Mouse (Mus musculus) kidney, postnatal 36 days (tissue): Measurements from ENCODE around the gene Nxpe5.

Experiments used
- DNase-seq, 2 experiments: peaks; one replicate each; pipeline ENCODE4 v3.0.0; 2021 to 2022; ENCODE audit warnings: mixed read lengths in 2 of 2

The Nxpe5 gene

GRCm38 (mm10) chr5:138279585-138280424 lies 54.1 kb downstream of the Nxpe5 start, which contains the start of the genes Gm43720, Gpc2 and Stag3:
Gm43720 (minus strand) TSS chr5:138279958.
Gpc2 (minus strand) TSS chr5:138280005.
Stag3 (plus strand) TSS chr5:138280240.
- peak; percentile 75 to 86 for DNase-seq

GRCm38 (mm10) chr5:138280425-138280768 lies 54.7 kb downstream of the Nxpe5 start:
- no peak for DNase-seq

DNA sequence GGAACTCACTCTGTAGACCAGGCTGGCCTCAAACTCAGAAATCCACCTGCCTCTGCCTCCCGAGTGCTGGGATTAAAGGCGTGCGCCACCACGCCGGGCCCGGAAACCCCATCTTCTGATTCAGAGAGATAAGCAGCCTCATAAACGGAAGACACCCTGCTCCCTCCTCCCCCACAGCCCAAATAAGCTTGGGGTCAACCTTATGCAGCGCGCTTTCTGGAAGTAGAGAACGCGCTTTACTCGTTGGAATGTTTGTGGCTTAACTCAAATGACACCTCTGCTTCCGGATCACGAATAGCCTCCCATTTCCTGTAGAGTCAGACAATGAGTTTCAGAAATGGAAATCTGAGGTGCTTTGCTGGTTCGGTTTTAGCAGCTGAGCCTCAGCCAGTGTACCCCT lies 55.1 kb downstream of the Nxpe5 start:
- DNase-seq: no peak

- no peak for DNase-seq
These were observed 56.1 kb downstream of the Nxpe5 start for GRCm38 (mm10) chr5:138281798-138282197.

DNA sequence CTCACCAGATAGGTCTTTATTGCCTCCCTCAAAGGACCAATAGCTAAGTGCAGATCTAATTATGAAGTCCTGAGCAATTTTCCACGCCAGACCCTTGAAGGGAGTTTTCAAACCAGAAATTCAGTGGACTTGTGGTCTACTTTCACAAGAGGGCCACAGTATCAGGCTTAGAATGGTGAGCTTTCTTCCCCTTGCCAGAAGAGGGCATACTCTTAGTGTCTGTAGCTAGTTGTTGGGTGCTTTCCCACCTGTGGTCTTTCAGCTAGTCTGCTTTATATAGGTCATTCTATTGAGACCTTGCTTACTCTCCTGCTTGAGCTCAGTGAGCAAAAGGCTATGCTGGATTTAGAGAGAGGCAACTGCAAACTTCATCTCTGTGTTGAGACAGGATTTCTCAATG lies 57.8 kb downstream of the Nxpe5 start:
- DNase-seq: no peak

- no peak for DNase-seq
These were observed 62.2 kb downstream of the Nxpe5 start for GRCm38 (mm10) chr5:138287861-138288260.

GRCm38 (mm10) chr5:138291638-138292037 lies 65.9 kb downstream of the Nxpe5 start:
- no peak for DNase-seq

DNA sequence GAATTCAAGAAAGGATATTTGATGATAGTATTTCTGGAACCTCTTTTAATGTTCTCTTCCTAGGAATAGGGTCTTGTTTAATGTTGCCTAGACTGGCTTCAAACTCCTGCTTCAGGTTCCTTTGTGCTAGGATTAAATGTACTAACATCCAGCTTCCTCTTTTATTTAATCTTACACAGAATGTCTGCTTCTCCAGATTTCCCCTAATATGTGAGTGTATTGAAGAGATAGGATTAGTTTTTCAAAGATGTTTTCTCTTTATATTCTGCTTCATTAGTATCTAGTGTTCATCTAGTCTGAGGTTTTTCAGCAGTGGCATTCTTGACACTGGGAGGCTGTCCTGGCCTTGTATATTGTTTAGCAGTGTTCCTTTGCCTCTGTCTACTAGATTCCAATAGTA lies 68.5 kb downstream of the Nxpe5 start:
- DNase-seq: no peak

DNA sequence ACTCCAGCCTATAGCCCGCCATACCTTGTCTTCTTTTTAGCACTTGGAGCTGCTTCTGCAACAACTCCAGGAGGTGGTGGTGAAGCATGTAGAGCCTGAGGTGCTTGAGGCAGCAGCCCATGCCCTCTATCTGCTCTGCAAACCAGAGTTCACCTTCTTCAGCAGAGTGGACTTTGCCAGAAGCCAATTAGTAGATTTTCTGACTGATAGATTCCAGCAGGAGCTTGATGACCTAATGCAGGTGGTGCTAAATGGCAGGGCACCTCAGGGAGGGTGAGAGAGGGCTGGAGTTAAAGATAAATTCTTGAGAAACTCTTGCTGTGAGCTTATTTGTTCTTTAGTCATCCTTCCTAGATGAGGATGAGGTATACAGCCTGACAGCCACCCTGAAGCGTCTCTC lies 73.9 kb downstream of the Nxpe5 start:
- DNase-seq: no peak
